Mouse (Mus musculus): ENCODE measurements at regions not wholly inside any gene's neighbourhood (a gene's known extent, or its start where the extent isn't known, plus 50 kb on each side); places are given as distances from the start of the nearest gene placed in this dataset.

- TF ChIP-seq POLR2A (IDR thresholded peaks at IDR 0.05; ENCODE audit: insufficient read depth, low read depth, low read length) (no peak), CTCF (IDR thresholded peaks at IDR 0.05; ENCODE audit: insufficient read depth, low read depth, low read length) (no peak)
These were observed 730.1 kb downstream of the Slc4a3 start for GRCm38 (mm10) chr1:76276148-76276547.

All from olfactory bulb, adult 2 months (tissue).